Mouse (Mus musculus) adrenal gland, adult (tissue): Measurements from ENCODE around the gene Scrn2.

Experiments
- DNase-seq, 2 experiments: peaks; one replicate each; pipeline ENCODE4 v3.0.0; 2022 to 2023; ENCODE audit warnings: low spot score in 1 of 2; ENCODE audit not compliant: inconsistent age in 2 of 2

The Scrn2 gene

DNA sequence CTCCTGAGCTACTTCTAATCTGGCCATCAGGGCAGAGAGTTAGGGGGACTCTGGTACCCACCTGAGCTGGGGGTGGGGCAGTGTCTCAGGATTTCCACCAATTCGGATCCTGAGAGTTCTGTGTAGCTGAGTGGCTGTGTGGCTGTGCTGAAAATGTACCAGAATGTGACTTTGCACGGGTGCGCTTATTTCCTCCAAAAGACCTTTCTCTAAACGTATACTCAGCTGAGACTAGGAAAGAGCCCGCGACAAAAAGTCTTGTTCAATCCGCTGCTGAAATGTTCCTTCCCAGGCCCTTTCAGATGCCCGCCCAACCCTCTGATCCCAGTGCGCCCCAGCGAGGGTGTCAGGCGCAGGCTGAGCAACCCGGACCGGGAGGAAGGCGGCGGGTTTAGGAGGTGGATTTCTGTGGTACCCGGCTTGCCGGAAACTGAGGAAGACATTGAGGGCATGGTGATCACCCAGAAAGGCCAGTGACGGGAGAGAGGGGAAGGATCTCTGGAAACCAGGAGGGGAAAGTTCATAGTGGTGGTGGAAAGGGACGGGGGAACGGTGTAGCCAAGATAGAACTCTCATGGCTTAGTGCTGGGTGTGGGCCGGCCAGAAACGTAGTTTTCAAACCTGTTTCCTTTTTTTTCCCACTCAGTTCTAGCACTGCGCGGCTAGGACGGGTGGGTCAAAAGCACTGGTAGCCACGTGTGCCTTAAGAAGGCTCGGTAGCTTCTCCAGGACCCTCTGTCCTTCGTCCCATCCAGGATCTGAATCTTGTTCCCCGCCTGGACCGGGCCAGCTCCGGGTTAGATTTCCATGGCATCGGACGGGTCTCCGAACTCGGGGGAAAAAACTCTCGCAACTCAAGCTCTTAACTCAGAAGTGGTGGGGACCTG, 11.8 kb upstream of the Scrn2 start:
- DNase-seq, result no peak

GRCm38 (mm10) chr11:97018583-97019344, 11.0 kb upstream of the Scrn2 start:
- no peak for DNase-seq

DNA sequence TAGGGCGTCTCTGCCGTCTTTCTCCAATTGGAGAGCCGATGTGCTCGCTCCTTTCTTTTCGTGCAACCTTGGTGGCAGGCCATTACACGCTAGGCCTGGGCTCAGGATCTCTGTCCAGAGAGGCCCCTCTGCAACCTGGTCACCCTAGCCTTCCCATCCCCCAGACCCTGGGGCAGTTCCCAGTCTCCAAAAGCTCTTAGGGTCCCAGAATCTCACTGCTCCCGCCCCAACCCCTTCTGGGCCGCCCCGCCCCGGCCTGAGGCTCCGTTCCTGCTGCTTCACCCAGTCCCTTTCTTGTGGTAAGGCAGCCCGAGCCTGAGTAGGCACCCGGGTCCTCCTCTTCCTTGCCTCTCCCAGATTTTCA, 10.4 kb upstream of the Scrn2 start:
- no peak for DNase-seq

GRCm38 (mm10) chr11:97021121-97021765, 8.5 kb upstream of the Scrn2 start:
- no peak for DNase-seq

- peak; percentile 77 to 88 for DNase-seq
These were observed 7.8 kb upstream of the Scrn2 start for GRCm38 (mm10) chr11:97021873-97022484.

- DNase-seq, result peak in 1 of 2 experiments; percentile 65
These were observed 4.8 kb upstream of the Scrn2 start for GRCm38 (mm10) chr11:97024977-97025376.

- DNase-seq, result peak; percentile 85 to 94
These were observed 3.9 kb upstream of the Scrn2 start for GRCm38 (mm10) chr11:97025721-97026344.

GRCm38 (mm10) chr11:97030426-97030825, 688 bp downstream of the Scrn2 start:
- no peak for DNase-seq

- no peak for DNase-seq
These were observed 2.2 kb downstream of the Scrn2 start for GRCm38 (mm10) chr11:97031977-97032376.

DNA sequence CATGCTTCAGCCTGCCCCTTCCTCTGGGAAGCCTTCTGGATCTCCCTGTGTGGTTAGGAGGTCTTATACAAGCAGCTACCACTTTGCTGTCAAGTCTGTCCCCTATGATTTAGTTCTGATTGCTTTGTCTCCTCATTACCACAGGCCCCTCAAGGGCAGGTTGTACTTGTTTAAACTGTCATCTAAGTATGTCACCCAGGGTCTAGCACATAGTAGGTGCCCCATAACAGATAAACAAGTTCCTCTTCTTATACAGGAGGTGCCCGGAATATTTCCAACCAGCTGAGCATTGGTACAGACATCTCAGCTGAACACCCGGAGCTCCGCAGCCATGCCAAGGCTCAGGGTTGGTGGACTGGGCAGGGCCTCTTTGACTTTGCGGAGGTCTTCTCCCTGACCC, 2.8 kb downstream of the Scrn2 start:
- no peak for DNase-seq

- no peak for DNase-seq
These were observed 4.0 kb downstream of the Scrn2 start for GRCm38 (mm10) chr11:97033781-97034180.

DNA sequence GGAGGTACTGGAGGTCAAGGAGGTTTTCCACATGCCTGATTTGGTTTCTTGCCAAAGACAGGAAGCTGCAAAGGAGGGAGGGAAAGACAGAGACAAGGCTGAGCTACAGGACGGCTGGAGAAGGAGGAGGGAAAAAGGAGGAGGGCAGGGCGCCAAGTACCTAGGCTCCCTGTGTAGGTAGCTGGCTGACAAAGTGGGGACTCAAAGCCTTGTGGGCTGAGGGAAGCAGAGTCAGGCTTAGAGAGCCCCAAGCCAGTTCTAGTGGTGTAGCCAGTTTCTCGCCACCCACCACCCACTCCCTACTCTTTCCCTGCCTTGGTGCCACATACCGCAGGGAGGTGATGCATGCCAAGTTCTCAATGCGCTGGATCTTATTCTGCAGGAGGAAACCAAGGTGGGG, 6.4 kb downstream of the Scrn2 start:
- DNase-seq, result no peak

DNA sequence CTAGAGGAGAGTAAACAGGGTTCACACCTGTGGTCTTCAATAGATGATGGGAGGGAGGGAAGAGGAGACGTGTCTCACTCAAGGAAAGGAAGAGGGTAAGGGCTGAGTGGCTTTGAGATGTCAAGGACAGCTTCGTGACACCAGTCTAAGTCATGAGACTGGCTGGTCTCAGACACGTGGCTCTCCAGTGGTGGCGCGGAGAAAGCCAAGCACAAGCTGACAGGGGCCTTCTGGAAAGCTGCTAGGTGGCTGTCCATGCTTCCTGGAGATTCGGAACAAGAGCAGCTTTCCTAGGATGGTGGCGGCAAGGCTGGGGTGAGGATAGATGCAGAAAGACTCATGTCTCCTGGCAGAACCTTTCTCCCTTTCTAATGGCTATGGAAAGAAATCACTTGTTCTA, 9.1 kb downstream of the Scrn2 start:
- peak; percentile 64 to 79 for DNase-seq

GRCm38 (mm10) chr11:97040301-97041021, 10.7 kb downstream of the Scrn2 start:
- DNase-seq, result no peak

DNA sequence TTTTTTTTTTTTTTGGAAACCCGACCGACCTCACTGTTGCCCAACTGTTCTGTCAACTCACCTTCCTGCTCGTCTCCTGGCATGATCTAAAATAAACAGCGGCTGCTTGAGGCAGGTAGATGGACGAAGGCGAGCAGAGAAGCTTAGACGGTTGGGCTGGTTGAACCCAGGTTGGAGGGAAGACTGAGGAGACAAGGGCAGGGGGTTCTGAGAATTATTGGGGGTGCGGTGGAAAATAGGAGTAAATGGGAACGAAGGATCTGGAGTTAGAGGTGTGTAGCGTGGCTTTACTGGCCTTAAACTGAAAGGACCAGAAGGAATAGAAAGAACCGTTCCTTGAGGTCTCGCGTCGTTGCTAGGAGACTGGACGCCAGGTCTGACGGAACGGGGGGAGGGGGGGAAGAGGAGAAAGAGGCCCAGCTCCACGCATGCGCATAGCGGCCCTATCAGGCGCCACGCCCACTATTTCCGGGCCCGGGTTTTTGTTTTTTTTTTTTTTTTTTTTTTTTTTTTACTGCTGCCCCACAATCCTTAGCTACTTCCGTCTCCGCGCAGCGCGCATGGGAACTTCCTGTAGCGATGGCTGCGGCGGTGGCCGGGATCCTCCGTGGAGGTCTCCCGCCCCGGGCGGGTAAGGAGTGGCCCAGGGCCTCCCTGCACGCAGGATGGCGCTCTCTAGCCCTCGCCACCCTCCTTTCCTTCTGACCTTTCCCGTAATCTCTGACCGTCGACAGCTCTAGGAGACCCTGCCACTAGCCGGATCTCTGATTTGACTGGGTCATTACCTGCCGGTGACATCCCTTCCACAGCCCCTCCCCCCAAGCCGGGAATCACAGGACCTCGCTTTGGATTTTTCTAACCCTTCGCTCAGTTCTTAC, 11.5 kb downstream of the Scrn2 start, which contains the start of the genes Lrrc46 and Mrpl10:
Gene Lrrc46, minus strand, starts transcription at position 386 of the 878 bp plus-strand sequence.
Gene Mrpl10, plus strand, starts transcription at position 539 of the 878 bp plus-strand sequence.
- peak; percentile 87 to 94 for DNase-seq

GRCm38 (mm10) chr11:97044902-97045301, 15.2 kb downstream of the Scrn2 start:
- no peak for DNase-seq

DNA sequence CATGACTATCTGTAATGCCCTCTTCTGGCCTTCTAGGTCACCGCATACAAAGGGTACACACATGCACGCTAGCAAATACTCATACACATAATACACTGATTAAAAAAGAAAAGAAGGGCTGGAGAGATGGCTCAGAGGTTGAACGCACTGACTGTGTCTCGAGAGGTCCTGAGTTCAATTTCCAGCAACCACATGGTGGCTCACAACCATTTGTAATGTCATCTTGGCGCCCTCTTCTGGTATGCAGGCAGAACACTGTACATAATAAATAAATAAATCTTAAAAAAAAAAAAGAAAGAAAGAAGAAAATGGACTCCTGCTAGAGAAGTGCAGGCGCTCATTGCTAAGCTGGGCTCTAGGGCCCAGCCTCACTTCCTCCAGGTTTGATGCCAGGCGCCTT, 16.1 kb downstream of the Scrn2 start:
- peak in 1 of 2 experiments; percentile 48 for DNase-seq

- peak; percentile 87 to 92 for DNase-seq
These were observed 18.4 kb downstream of the Scrn2 start for GRCm38 (mm10) chr11:97048090-97048650.
